Mouse (Mus musculus): ENCODE results near the gene Gm28053.

The Gm28053 gene

GRCm38 (mm10) chr6:48718455-48718854, at the start of gene Gm28053, which contains the start of gene Gimap7:
Gene Gm28053 (plus strand): TSS chr6:48718607.
Gene Gimap7 (plus strand): TSS chr6:48718621.
- in situ Hi-C loops (cut with MboI, MseI), result loop anchor here (25.0 kb wide), 1 partner anchor 956 kb away; no protein-coding TSS in a partner anchor

GRCm38 (mm10) chr6:48669446-48669969, 48.9 kb upstream of the Gm28053 start:
- in situ Hi-C loops (cut with MboI, MseI), result no loop called here

GRCm38 (mm10) chr6:48674291-48675058, 43.9 kb upstream of the Gm28053 start:
- in situ Hi-C loops (cut with MboI, MseI), result loop anchor here (5.0 to 10.0 kb wide), 3 partner anchors 48 to 997 kb away; partner anchors contain the start of gene Gimap5

- in situ Hi-C loops (cut with MboI, MseI), result loop anchor here (5.0 to 10.0 kb wide), 3 partner anchors 47 to 998 kb away; partner anchors contain the start of gene Gimap5
These were observed 42.9 kb upstream of the Gm28053 start for GRCm38 (mm10) chr6:48675400-48675930.

GRCm38 (mm10) chr6:48675931-48676859, 42.2 kb upstream of the Gm28053 start, which contains the start of gene Gimap9:
Gene Gimap9 (plus strand): TSS chr6:48676129.
- in situ Hi-C loops (cut with MboI, MseI), result loop anchor here (5.0 to 10.0 kb wide), 3 partner anchors 46 to 999 kb away; partner anchors contain the start of gene Gimap5

- in situ Hi-C loops (cut with MboI, MseI), result loop anchor here (5.0 to 10.0 kb wide), 3 partner anchors 45 to 1000 kb away; partner anchors contain the start of gene Gimap5
These were observed 41.5 kb upstream of the Gm28053 start for GRCm38 (mm10) chr6:48676860-48677415.

- in situ Hi-C loops (cut with MboI, MseI), result loop anchor here (5.0 to 10.0 kb wide), 3 partner anchors 45 to 1000 kb away; partner anchors contain the start of gene Gimap5
These were observed 40.7 kb upstream of the Gm28053 start for GRCm38 (mm10) chr6:48677492-48678345.

- in situ Hi-C loops (cut with MboI, MseI), result loop anchor here (5.0 to 10.0 kb wide), 3 partner anchors 44 to 1001 kb away; partner anchors contain the start of gene Gimap5
These were observed 40.0 kb upstream of the Gm28053 start for GRCm38 (mm10) chr6:48678391-48678790.

GRCm38 (mm10) chr6:48679701-48680100, 38.7 kb upstream of the Gm28053 start:
- in situ Hi-C loops (cut with MboI, MseI), result loop anchor here (5.0 to 10.0 kb wide), 4 partner anchors 32 to 1002 kb away; partner anchors contain the start of genes Gimap5 and Gimap8

GRCm38 (mm10) chr6:48680421-48680820, 38.0 kb upstream of the Gm28053 start:
- in situ Hi-C loops (cut with MboI, MseI), result loop anchor here (5.0 kb wide), 1 partner anchor 33 kb away; the partner anchor contains the start of gene Gimap8

GRCm38 (mm10) chr6:48681472-48682090, 36.8 kb upstream of the Gm28053 start:
- in situ Hi-C loops (cut with MboI, MseI), result loop anchor here (5.0 kb wide), 1 partner anchor 34 kb away; the partner anchor contains the start of gene Gimap8

- in situ Hi-C loops (cut with MboI, MseI), result loop anchor here (5.0 kb wide), 1 partner anchor 35 kb away; the partner anchor contains the start of gene Gimap8
These were observed 36.1 kb upstream of the Gm28053 start for GRCm38 (mm10) chr6:48682271-48682670.

- in situ Hi-C loops (cut with MboI, MseI), result loop anchor here (5.0 kb wide), 1 partner anchor 36 kb away; the partner anchor contains the start of gene Gimap8
These were observed 35.1 kb upstream of the Gm28053 start for GRCm38 (mm10) chr6:48683263-48683821.

- in situ Hi-C loops (cut with MboI, MseI), result loop anchor here (5.0 kb wide), 1 partner anchor 37 kb away; the partner anchor contains the start of gene Gimap8
These were observed 34.1 kb upstream of the Gm28053 start, which contains the start of gene Gimap4 for GRCm38 (mm10) chr6:48684319-48684718. Gene Gimap4 (plus strand): TSS chr6:48684549.

GRCm38 (mm10) chr6:48684806-48685205, 33.6 kb upstream of the Gm28053 start:
- in situ Hi-C loops (cut with MboI, MseI), result loop anchor here (5.0 kb wide), 1 partner anchor 38 kb away; the partner anchor contains the start of gene Gimap8

GRCm38 (mm10) chr6:48685251-48685650, 33.2 kb upstream of the Gm28053 start:
- in situ Hi-C loops (cut with MboI, MseI), result no loop called here

- in situ Hi-C loops (cut with MboI, MseI), result no loop called here
These were observed 32.4 kb upstream of the Gm28053 start for GRCm38 (mm10) chr6:48685694-48686665.

All from regulatory T cell (primary cell).